Mouse (Mus musculus) ES-E14 (cell line): Measurements from ENCODE around the gene Rims1.

Experiments
- CHD2 ChIP-seq: IDR thresholded peaks from 2 replicates; pipeline ENCODE4 v1.6.1; 2014; ENCODE audit warnings: mild to moderate bottlenecking, low read depth, low read length, inconsistent platforms
- ZNF384 ChIP-seq: IDR thresholded peaks from 2 replicates; pipeline ENCODE4 v1.6.1; 2012; ENCODE audit warnings: low read depth, low read length, inconsistent platforms

- TF ChIP-seq ZNF384 (no peak), CHD2 (no peak)
Observed at GRCm38 (mm10) chr1:22424020-22424419, 381.8 kb downstream of the Rims1 start.
